Mouse (Mus musculus) embryonic fibroblast, embryonic 13.5 days (primary cell): ENCODE measurements around the gene Mdk.

Experiments used
- CTCF ChIP-seq: IDR thresholded peaks from 2 replicates; pipeline ENCODE4 v1.5.1; 2011; ENCODE audit warnings: mild to moderate bottlenecking, control low read depth, low read length, moderate library complexity, borderline replicate concordance; ENCODE audit not compliant: insufficient read depth
- POLR2A ChIP-seq: IDR thresholded peaks from 2 replicates; pipeline ENCODE4 v1.6.1; 2011; ENCODE audit warnings: low read depth, mild to moderate bottlenecking, control low read depth, low read length, moderate library complexity

DNA sequence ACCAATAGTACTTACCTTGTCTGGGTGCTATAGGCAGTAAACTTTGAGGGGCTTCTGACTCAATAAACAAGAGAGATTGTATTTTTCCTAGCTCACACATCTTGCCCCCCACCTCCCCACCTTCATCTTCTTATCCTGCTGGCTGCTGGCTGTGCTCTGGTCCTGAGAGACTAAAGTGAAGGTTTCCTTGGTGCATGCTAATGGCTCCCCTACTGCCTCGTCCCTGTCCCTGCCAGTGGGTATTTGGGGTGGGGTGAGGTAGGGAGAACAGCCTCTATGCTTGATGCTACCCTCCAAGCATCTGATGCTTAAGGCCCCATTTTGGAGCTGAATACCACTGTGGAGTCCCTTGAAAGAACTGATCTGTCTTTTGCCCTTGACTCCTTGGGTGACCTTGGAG lies 7.4 kb downstream of the Mdk start:
- no peak for TF ChIP-seq CTCF
- no peak for TF ChIP-seq POLR2A
